Mouse (Mus musculus) heart, embryonic 12.5 days (tissue): ENCODE data around the gene Tmem79. TPM values are rescaled to one million over a fixed set of nuclear protein-coding genes. Genes with fewer than 3 reads are reported as not detected.

Experiments used
- ATAC-seq: fragments of 200-750 bp; cut with Nextera tagmentation; 2 replicates; pipeline ENCODE4 v1.8.0; 2017; ENCODE audit warnings: moderate TSS enrichment, moderate library complexity; ENCODE audit not compliant: insufficient number of reproducible peaks, low FRiP score
- H3K27ac ChIP-seq: fragments of 300-500 bp; sonication (generic); 2 replicates; pipeline ENCODE4 v1.5.1; 2016; ENCODE audit warnings: mild to moderate bottlenecking, moderate library complexity; ENCODE audit not compliant: poor library complexity, severe bottlenecking
- H3K27me3 ChIP-seq: fragments of 300-500 bp; sonication (generic); replicated peaks from 2 replicates; pipeline ENCODE4 v1.6.1; 2016; ENCODE audit warnings: mild to moderate bottlenecking, moderate library complexity
- H3K36me3 ChIP-seq: fragments of 300-500 bp; sonication (generic); 2 replicates; pipeline ENCODE4 v1.6.1; 2016; ENCODE audit warnings: mild to moderate bottlenecking, moderate library complexity
- H3K4me1 ChIP-seq: fragments of 300-500 bp; sonication (generic); replicated peaks from 2 replicates; pipeline ENCODE4 v1.6.1; 2016; ENCODE audit warnings: mild to moderate bottlenecking
- H3K4me2 ChIP-seq: fragments of 300-500 bp; sonication (generic); 2 replicates; pipeline ENCODE4 v1.6.1; 2016; ENCODE audit warnings: mild to moderate bottlenecking, moderate library complexity
- H3K4me3 ChIP-seq: fragments of 300-500 bp; sonication (generic); 2 replicates; pipeline ENCODE4 v1.5.1; 2016; ENCODE audit warnings: mild to moderate bottlenecking
- H3K9ac ChIP-seq: fragments of 300-500 bp; sonication (generic); 2 replicates; pipeline ENCODE4 v1.6.1; 2016; ENCODE audit warnings: mild to moderate bottlenecking, moderate library complexity
- H3K9me3 ChIP-seq: fragments of 300-500 bp; sonication (generic); replicated peaks from 2 replicates; pipeline ENCODE4 v1.6.1; 2016; ENCODE audit warnings: mild to moderate bottlenecking, moderate library complexity
- WGBS: fragments of 180-500 bp; shearing (Covaris S2); methylation state at CpG from one replicate; pipeline ENCODE4 v1.1.7; 2016; 5-methylcytosine and 5-hydroxymethylcytosine counted together
- polyA plus RNA-seq: library from polyadenylated mRNA; unstranded; fragments of >200 nt; fragmentation: Nextera tagmentation; extraction: Ambion mirVana; gene quantifications from 2 replicates; pipeline ENCODE4 v1.2.1, GENCODE M21; 2016

Tmem79 gene
- polyA plus RNA-seq, 1 experiment from 2014 or later: 1.9 TPM

DNA sequence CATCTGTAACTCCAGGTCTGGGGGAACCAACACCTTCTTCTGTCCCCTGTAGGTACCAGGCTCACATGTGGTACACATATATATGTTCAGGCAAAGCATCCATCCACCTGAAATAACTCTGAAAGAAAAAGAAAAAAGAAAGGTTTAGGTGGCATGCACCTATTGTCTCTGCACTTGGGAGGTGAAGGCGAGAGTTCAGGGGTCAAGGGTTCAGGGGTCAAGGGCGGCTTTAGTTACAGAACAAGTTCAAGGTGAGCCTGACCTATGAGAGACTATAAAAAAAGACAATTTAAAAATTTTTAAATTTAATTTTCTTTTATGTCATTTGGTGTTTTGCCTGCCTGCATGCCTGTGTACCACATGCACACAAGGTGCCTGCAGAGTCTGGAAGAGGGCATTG, 55.9 kb downstream of the Tmem79 start:
- 78% methylated on average over 2 of the region's 2 CpGs for WGBS
- Histone ChIP-seq H3K27me3 (no peaks in the 10 kb centered on the region), H3K4me2 (no peak overlapping the region), H3K4me3 (no peak overlapping the region), H3K27ac (no peak overlapping the region), H3K9ac (no peak overlapping the region), H3K36me3 (peaks cover 3% of the 10 kb centered on the region; the same call in 1 of the 2 replicates), H3K9me3 (0 out of 2 replicates have a peak, but pooled peaks cover under 1% of the 10 kb centered on the region), H3K4me1 (no peaks in the 10 kb centered on the region)
- ATAC-seq: no peak

Other genes with a start within 250 kb of the Tmem79 start
- gene Mef2d, start 193.8 kb downstream of the Tmem79 start, polyA plus RNA-seq: 53.5 and 56.6 TPM in 2 replicates
- gene Rhbg, start 81.4 kb downstream of the Tmem79 start, polyA plus RNA-seq: 0.19 TPM in 1 of 2 replicates, not detected in the other
- gene Gm38392, start 48.9 kb downstream of the Tmem79 start, polyA plus RNA-seq: not detected in 2 replicates
- 12.7 and 15.0 TPM in 2 replicates for gene Tsacc, start 39.1 kb downstream of the Tmem79 start, polyA plus RNA-seq
- 426 and 439 TPM in 2 replicates for gene Cct3, start 39.0 kb downstream of the Tmem79 start, polyA plus RNA-seq
- 167 and 172 TPM in 2 replicates for gene Glmp, start 11.1 kb downstream of the Tmem79 start, polyA plus RNA-seq
- gene Smg5, start 112 bp upstream of the Tmem79 start, polyA plus RNA-seq: 53.9 and 57.5 TPM in 2 replicates
- 3.6 and 4.3 TPM in 2 replicates for gene Paqr6, start 28.4 kb upstream of the Tmem79 start, polyA plus RNA-seq
- 0.10 TPM in 1 of 2 replicates, not detected in the other for gene Bglap3, start 36.6 kb upstream of the Tmem79 start, polyA plus RNA-seq
- not detected in 2 replicates for gene Bglap2, start 42.6 kb upstream of the Tmem79 start, polyA plus RNA-seq
- gene Bglap, start 48.3 kb upstream of the Tmem79 start, polyA plus RNA-seq: not detected in 2 replicates
- 100 and 104 TPM in 2 replicates for gene Pmf1, start 74.2 kb upstream of the Tmem79 start, polyA plus RNA-seq
- 14.1 and 14.3 TPM in 2 replicates for gene Slc25a44, start 89.0 kb upstream of the Tmem79 start, polyA plus RNA-seq
- 0.92 and 1.3 TPM in 2 replicates for gene Sema4a, start 125.0 kb upstream of the Tmem79 start, polyA plus RNA-seq
- gene Lmna, start 173.8 kb upstream of the Tmem79 start, polyA plus RNA-seq: 108 and 113 TPM in 2 replicates
- gene Mex3a, start 196.2 kb upstream of the Tmem79 start, polyA plus RNA-seq: 11.8 and 13.9 TPM in 2 replicates
- 0.55 TPM in 1 of 2 replicates, not detected in the other for gene Rab25, start 212.2 kb upstream of the Tmem79 start, polyA plus RNA-seq
- gene Lamtor2, start 216.9 kb upstream of the Tmem79 start, polyA plus RNA-seq: 108 and 114 TPM in 2 replicates
- gene Ubqln4, start 217.6 kb upstream of the Tmem79 start, polyA plus RNA-seq: 46.5 and 47.9 TPM in 2 replicates
- 181 and 185 TPM in 2 replicates for gene Ssr2, start 239.7 kb upstream of the Tmem79 start, polyA plus RNA-seq